Mouse (Mus musculus): ENCODE data around the gene Srsf4. TPM values are rescaled to one million over a fixed set of nuclear protein-coding genes. Genes with fewer than 3 reads are reported as not detected.

The Srsf4 gene
- polyA plus RNA-seq, 1 experiment, result 67.9 TPM

DNA sequence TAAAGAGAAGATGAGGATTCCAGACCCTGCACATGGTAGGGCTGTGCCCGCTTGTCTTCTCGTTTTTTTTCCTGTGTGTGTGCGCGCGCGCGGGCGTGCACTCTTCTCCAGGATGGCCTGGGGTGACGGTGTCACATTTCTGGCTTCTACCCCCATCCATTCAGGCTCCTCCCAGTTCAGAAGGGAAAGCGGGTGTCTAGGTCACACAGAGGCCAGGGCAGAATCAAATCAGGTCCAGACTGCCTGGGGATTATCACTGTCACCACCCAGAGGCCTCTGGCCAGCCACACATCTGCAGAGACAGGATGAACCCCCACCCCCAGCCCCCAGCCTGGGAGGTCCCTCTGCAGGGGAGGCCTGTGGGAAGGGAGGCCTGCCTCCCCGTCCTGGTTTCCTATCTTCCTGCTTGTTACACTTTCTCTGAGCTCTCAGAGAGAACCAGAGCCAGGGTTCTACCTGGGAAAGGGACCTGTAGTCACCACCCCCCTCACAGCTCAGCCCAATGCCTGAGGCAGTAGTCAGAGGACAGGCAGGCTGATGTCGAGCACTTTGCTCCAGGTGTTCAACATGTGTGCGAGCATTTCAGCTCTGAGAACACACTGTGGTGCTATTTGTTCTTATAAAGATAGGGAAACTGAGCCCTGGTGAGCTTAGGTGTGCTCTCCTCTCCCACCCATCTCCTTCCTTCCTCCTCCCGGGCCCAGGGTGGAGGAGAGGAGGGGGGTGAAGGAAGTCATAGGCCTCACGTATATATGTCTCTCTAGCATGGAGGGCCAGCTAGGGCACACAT lies 45.5 kb downstream of the Srsf4 start:
- TF ChIP-seq POLR2A (IDR thresholded peaks at IDR 0.05; ENCODE audit: extremely low read depth, insufficient read depth, low read length) (no peak), CTCF (IDR thresholded peaks at IDR 0.05; ENCODE audit: extremely low read depth, insufficient read depth, low read length) (no peak)
- no peak overlapping the region for H3K4me3 ChIP-seq (ENCODE audit: insufficient read depth, low read length)
- no peak overlapping the region for H3K27ac ChIP-seq (ENCODE audit: insufficient read depth, low read length)
- H3K4me1 ChIP-seq (ENCODE audit: control insufficient read depth, insufficient read depth, low read length), result 0 out of 2 replicates have a peak, but pooled peaks cover 1% of the 10 kb centered on the region

DNA sequence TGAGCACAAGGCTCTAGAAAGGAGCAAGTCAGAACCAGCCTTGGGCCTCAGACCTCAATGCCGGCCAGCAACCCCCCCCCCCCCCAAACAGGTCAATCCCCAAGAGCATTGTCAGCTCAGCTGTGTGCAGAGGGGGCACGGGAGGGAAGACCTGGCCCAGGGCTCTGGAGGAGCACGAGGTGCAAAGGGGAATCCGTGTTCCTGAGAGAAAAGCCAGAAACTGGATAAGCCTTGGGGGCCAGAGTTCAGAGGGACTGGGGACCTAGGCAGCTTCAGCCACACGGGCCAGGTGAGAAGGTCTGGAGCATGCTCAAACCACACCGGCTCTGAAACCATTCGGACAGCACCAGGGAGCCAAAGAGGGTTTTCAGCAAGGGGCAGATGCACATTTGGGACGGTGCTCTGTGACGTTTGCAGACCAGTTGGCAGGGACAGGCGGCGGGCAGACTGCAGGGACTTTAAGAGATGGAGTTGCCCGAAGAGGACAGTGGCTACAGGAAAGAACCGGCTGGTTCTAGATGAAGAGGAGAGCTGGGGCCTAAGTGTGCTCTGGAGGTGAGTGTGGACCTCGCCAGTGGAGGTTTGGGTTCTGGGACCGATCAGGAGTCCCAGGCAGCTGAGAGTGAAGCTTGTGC lies 46.2 kb downstream of the Srsf4 start:
- Histone ChIP-seq H3K4me1 (ENCODE audit: control insufficient read depth, insufficient read depth, low read length) (no peaks in the 10 kb centered on the region), H3K4me3 (ENCODE audit: insufficient read depth, low read length) (no peak overlapping the region), H3K27ac (ENCODE audit: insufficient read depth, low read length) (peak overlapping the region; percentile 69)
- TF ChIP-seq CTCF (IDR thresholded peaks at IDR 0.05; ENCODE audit: extremely low read depth, insufficient read depth, low read length), result no peak
- TF ChIP-seq POLR2A (IDR thresholded peaks at IDR 0.05; ENCODE audit: extremely low read depth, insufficient read depth, low read length), result no peak

DNA sequence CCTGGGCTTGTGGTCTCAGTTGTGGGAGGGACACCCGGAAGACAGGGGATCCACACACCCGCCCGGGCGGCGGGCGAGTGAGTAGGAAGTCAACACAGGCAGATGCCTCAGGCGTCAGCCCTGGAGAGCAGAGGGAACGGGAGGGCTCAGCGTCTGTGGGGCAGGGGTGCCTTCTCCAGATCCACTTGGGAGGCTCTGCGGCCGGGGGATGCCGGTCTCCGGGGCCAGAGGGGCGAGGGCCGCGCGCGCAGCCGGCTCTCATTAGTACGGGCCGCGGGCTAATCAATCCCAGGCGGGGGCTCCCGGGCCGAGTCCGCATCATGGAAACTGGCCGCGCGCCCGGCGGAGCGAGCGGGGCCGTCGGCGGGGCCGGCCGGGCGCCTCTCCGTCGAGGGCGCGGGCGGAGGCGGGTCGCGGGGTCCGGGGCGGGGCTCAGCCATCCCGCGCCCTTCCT lies 46.8 kb downstream of the Srsf4 start:
- Histone ChIP-seq H3K27ac (ENCODE audit: insufficient read depth, low read length) (peak overlapping the region; percentile 69), H3K4me1 (ENCODE audit: control insufficient read depth, insufficient read depth, low read length) (no peaks in the 10 kb centered on the region), H3K4me3 (ENCODE audit: insufficient read depth, low read length) (no peak overlapping the region)
- TF ChIP-seq POLR2A (IDR thresholded peaks at IDR 0.05; ENCODE audit: extremely low read depth, insufficient read depth, low read length) (no peak), CTCF (IDR thresholded peaks at IDR 0.05; ENCODE audit: extremely low read depth, insufficient read depth, low read length) (no peak)

DNA sequence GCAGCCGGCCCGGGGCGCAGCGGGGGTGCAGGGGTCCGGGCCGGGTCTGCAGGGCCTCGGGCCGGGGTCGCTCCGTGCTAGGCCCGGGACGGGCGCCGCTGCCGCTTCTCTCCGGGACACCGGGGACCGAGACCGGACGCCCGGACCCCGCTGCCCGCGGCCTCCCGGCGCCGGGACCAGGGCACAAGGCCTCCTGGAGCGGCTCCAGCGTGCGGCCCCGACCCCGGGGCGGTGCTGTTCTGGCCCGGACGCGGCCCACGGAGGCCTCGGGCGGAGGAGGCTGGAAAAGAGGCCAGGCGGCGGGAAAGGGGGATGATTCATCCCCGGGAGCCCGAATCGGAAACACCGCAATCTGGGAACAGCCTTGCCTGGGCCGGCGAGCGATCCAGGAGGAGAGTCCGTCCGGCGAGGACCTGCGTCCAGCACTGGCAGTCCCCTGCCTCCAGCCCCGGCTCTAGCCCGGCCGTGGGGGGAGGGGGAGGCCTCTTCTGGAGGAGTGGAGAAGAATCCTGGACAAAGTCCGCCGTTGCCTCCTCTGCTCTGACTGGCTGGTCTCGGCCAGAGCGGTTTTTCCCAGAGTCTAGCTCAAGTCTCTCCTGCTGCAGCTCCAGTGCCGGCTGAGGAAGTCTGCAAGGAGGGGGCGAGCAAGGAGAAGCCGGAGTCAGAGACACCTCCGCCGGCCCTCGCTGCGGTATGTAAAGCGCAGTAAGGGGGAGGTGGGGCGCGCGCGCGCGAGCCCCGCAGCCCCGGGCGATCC lies 47.4 kb downstream of the Srsf4 start:
- H3K4me1 ChIP-seq (ENCODE audit: control insufficient read depth, insufficient read depth, low read length), result no peaks in the 10 kb centered on the region
- H3K27ac ChIP-seq (ENCODE audit: insufficient read depth, low read length), result peak overlapping the region; percentile 82
- H3K4me3 ChIP-seq (ENCODE audit: insufficient read depth, low read length), result peak overlapping the region; percentile 43
- TF ChIP-seq POLR2A (IDR thresholded peaks at IDR 0.05; ENCODE audit: extremely low read depth, insufficient read depth, low read length), result no peak
- TF ChIP-seq CTCF (IDR thresholded peaks at IDR 0.05; ENCODE audit: extremely low read depth, insufficient read depth, low read length), result no peak

DNA sequence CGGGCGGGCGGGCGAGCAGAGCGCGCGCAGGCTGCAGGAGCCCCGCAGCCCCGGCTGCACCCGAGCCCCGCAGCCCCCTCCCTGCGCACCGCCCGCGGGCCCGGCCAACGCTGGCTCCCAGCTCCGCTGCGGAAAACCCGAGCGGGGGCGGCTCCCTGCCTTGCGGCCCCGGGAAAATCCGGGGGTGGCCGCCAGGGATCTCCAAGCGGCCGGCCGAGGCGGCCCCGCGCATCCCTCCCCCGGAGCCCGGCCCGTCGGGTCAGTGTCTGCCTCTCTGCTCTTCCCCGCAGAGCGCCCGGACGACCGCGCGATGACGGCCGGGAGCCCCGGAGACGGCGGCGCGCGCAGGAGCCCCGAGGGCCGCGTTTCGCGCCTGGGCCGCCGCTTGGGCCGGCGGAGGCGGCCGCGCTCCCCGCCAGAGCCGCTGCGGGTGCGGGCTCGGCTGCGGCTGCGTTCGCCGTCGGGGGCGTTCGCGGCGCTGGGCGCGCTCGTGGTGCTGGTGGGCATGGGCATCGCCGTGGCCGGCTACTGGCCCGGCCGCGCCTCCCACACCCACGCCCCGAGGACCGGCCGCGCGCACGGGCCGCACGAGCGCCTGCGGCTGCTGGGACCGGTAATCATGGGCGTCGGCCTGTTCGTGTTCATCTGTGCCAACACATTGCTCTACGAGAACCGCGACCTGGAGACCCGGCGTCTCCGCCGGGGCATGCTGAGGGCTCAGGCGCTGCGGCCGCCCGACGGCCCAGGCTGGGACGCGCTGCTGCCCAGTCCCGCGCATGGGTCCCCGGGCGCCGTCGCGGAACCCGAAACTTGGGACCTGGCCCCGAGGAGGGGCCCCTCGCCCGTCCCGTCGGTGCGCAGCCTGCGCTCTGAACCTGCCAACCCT lies 48.3 kb downstream of the Srsf4 start, which contains the start of gene Tmem200b:
Gene Tmem200b (plus strand): TSS at position 311 of the 886 bp plus-strand sequence.
- H3K27ac ChIP-seq (ENCODE audit: insufficient read depth, low read length), result peak within 1 kb of the TSS; percentile 82
- TF ChIP-seq CTCF (IDR thresholded peaks at IDR 0.05; ENCODE audit: extremely low read depth, insufficient read depth, low read length) (no peak), POLR2A (IDR thresholded peaks at IDR 0.05; ENCODE audit: extremely low read depth, insufficient read depth, low read length) (no peak)
- H3K4me3 ChIP-seq (ENCODE audit: insufficient read depth, low read length), result peak within 1 kb of the TSS; percentile 43
- no peaks in the 10 kb centered on the region for H3K4me1 ChIP-seq (ENCODE audit: control insufficient read depth, insufficient read depth, low read length)

DNA sequence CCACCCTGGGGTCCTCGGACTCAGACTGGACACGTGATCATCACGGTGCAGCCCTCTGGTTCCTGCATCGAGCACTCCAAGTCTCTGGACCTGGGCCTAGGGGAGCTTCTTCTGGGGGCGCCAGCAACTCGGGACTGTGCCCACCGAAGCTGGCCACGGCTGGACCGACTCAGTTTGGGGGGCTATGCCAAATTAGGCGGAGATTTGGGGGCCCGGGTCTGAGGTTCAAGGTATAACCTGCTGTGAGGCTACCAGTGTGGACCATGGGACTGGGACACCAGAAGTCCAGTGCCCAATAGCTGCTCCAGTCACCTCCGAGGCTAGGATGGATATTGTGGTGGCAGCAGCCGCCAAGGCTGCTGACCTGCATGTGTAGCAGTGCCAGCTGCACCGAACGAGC lies 49.0 kb downstream of the Srsf4 start:
- Histone ChIP-seq H3K27ac (ENCODE audit: insufficient read depth, low read length) (no peak overlapping the region), H3K4me3 (ENCODE audit: insufficient read depth, low read length) (peak overlapping the region; percentile 43; the same call in 1 of the 2 replicates), H3K4me1 (ENCODE audit: control insufficient read depth, insufficient read depth, low read length) (no peaks in the 10 kb centered on the region)
- TF ChIP-seq CTCF (IDR thresholded peaks at IDR 0.05; ENCODE audit: extremely low read depth, insufficient read depth, low read length), result no peak
- no peak for TF ChIP-seq POLR2A (IDR thresholded peaks at IDR 0.05; ENCODE audit: extremely low read depth, insufficient read depth, low read length)

DNA sequence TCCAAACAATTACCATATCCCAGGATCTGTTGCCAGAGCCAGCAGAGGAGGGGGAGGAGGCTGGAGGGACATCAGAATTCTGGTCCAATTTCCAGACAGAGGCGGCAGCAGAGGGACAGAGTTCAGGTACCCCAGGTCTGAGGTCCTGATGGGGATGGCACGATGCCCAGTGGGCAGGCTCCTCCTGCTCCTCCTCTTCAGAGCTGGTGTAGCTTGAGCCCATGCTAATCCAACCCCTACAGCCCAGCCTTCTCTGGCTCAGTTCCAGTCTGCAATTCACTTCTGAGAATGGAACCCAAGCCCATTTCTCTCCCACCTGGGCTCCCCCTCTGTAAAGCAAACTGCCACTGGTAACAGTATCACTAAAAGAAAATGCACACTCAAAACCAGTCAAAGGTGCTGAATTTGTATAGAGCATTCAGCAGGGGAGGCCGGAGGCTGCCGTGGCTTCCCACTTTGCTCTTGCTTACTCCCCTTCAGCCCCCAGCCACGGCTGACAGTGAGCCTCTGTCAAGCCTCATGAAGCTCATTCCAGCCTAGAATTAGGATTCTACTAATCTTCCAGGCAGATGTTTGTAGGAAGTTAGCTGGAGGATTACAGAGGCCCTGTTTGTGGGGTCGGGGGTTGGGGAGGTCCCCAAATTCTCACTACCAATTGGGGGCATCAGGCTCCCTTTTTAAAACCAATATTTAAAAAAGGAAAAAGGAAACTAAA lies 50.8 kb downstream of the Srsf4 start:
- TF ChIP-seq POLR2A (IDR thresholded peaks at IDR 0.05; ENCODE audit: extremely low read depth, insufficient read depth, low read length) (no peak), CTCF (IDR thresholded peaks at IDR 0.05; ENCODE audit: extremely low read depth, insufficient read depth, low read length) (no peak)
- Histone ChIP-seq H3K4me1 (ENCODE audit: control insufficient read depth, insufficient read depth, low read length) (no peaks in the 10 kb centered on the region), H3K4me3 (ENCODE audit: insufficient read depth, low read length) (no peak overlapping the region), H3K27ac (ENCODE audit: insufficient read depth, low read length) (no peak overlapping the region)

DNA sequence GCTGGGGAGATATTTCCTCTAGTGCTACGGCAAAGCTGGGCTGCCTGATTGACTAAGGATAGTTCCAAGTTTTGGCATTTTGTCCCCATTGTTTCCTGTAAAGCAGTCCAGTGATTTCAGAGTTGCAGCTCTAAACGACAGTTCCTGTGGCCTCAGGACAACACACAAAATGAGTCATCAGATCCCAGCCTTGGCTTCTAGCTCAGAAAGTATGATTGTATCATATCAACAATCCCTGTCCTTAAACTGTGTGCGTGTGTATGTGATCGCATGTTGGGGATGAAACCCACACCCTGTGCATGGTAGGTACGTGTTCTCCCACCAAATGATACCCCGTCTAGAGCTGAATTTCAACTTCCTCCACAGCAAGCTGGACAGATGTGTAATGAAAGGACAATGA lies 55.7 kb downstream of the Srsf4 start:
- Histone ChIP-seq H3K4me1 (ENCODE audit: control insufficient read depth, insufficient read depth, low read length) (no peaks in the 10 kb centered on the region), H3K27ac (ENCODE audit: insufficient read depth, low read length) (no peak overlapping the region), H3K4me3 (ENCODE audit: insufficient read depth, low read length) (no peak overlapping the region)
- no peak for TF ChIP-seq POLR2A (IDR thresholded peaks at IDR 0.05; ENCODE audit: extremely low read depth, insufficient read depth, low read length)
- no peak for TF ChIP-seq CTCF (IDR thresholded peaks at IDR 0.05; ENCODE audit: extremely low read depth, insufficient read depth, low read length)
